Mouse (Mus musculus): ENCODE data around the gene Ubtd2.

GRCm38 (mm10) chr11:32539717-32540116 is 84.5 kb downstream of the Ubtd2 start:
- TF ChIP-seq GATA1 (IDR thresholded peaks at IDR 0.05; ENCODE audit: borderline replicate concordance, low read length) (no peak), FLI1 (IDR thresholded peaks at IDR 0.05; ENCODE audit: low read length) (no peak)

Data from megakaryocyte, embryonic 14.5 days (primary cell).